Mouse (Mus musculus) heart, adult 2 months (tissue): ENCODE results near the gene Rab36. TPM values are rescaled to one million over a fixed set of nuclear protein-coding genes. Genes with fewer than 3 reads are reported as not detected.
A peak's percentile ranks its signal among the peaks of the same experiment; 100 is the strongest.

Experiments
- DNase-seq, 2 experiments: peaks; one replicate each; pipeline ENCODE4 v3.0.0; 2021
- H3K27ac ChIP-seq: fragments of 200-600 bp; 2 replicates; pipeline ENCODE4 v1.8.1; 2022
- H3K27me3 ChIP-seq: fragments of 200-500 bp; 2 replicates; pipeline ENCODE4 v1.6.1; 2012; ENCODE audit warnings: mild to moderate bottlenecking, low read length, inconsistent platforms, mixed read lengths; ENCODE audit not compliant: control insufficient read depth, insufficient read depth
- H3K36me3 ChIP-seq: fragments of 200-500 bp; 2 replicates; pipeline ENCODE4 v1.6.1; 2012; ENCODE audit warnings: low read length, inconsistent platforms; ENCODE audit not compliant: control insufficient read depth, insufficient read depth
- H3K4me1 ChIP-seq: fragments of 200-500 bp; 2 replicates; pipeline ENCODE4 v1.6.1; 2011; ENCODE audit warnings: low read length; ENCODE audit not compliant: control insufficient read depth, insufficient read depth
- H3K4me3 ChIP-seq: fragments of 200-600 bp; 2 replicates; pipeline ENCODE4 v1.8.1; 2022
- H3K79me2 ChIP-seq: fragments of 200-500 bp; replicated peaks from 2 replicates; pipeline ENCODE4 v1.6.1; 2012; ENCODE audit warnings: mild to moderate bottlenecking, inconsistent platforms, low read length, moderate library complexity, mixed read lengths; ENCODE audit not compliant: control insufficient read depth, insufficient read depth
- H3K9ac ChIP-seq: fragments of 200-500 bp; 2 replicates; pipeline ENCODE4 v1.6.1; 2012; ENCODE audit warnings: low read depth, mild to moderate bottlenecking, control low read depth, inconsistent platforms, low read length, mixed read lengths
- CTCF ChIP-seq: fragments of 200-600 bp; IDR thresholded peaks from 2 replicates; pipeline ENCODE4 v1.8.1; 2022; ENCODE audit warnings: antibody characterized with exemption, mild to moderate bottlenecking, moderate library complexity
- EP300 ChIP-seq: fragments of 200-500 bp; IDR thresholded peaks from 2 replicates; pipeline ENCODE4 v1.6.1; 2011; ENCODE audit warnings: low read depth, low read length, control low read depth; ENCODE audit not compliant: insufficient read depth
- POLR2A ChIP-seq: fragments of 200-500 bp; IDR thresholded peaks from 2 replicates; pipeline ENCODE4 v1.6.1; 2011; ENCODE audit warnings: mild to moderate bottlenecking, low read depth, low read length, control low read depth; ENCODE audit not compliant: insufficient read depth
- WGBS: fragments of 180-500 bp; shearing (Covaris S2); methylation state at CpG from one replicate; pipeline ENCODE4 v1.1.7; 2018; 5-methylcytosine and 5-hydroxymethylcytosine counted together
- intact Hi-C: fragments of 180-260 bp; cut with DNase I; formaldehyde crosslinking; loops from one replicate; pipeline ENCODE4 v1.15.1; 2025
- polyA plus RNA-seq: library from polyadenylated mRNA; depleted of rRNA; stranded (reverse); fragments of >200 nt; gene quantifications from 2 replicates; pipeline ENCODE4 v1.2.3, GENCODE M21; 2012
- total RNA-seq, 2 experiments: library from RNA; stranded (reverse); gene quantifications; 2 replicates each; pipeline ENCODE4 v1.2.3; 2021

Rab36 gene
- total and polyA plus RNA-seq, 3 experiments = 0.57 to 3.4 (median 1.0) TPM

- Histone ChIP-seq H3K36me3 (no peaks in the 10 kb centered on the region), H3K9ac (no peak overlapping the region), H3K79me2 (no peaks in the 10 kb centered on the region), H3K4me1 (no peaks in the 10 kb centered on the region), H3K27ac (no peak overlapping the region), H3K27me3 (peaks cover 1% of the 10 kb centered on the region; the same call in 1 of the 2 replicates), H3K4me3 (no peak overlapping the region)
- 84% methylated on average over 4 of the region's 4 CpGs for WGBS
- TF ChIP-seq POLR2A (no peak), EP300 (no peak), CTCF (no peak)
- intact Hi-C loops = no loop called here
- DNase-seq = no peak
Measured at GRCm38 (mm10) chr10:75016481-75016880, 20.4 kb upstream of the Rab36 start.

GRCm38 (mm10) chr10:75020271-75020670, 16.6 kb upstream of the Rab36 start:
- Histone ChIP-seq H3K27me3 (peaks cover 4% of the 10 kb centered on the region; the same call in 1 of the 2 replicates), H3K4me1 (no peaks in the 10 kb centered on the region), H3K79me2 (no peaks in the 10 kb centered on the region), H3K9ac (no peak overlapping the region), H3K4me3 (no peak overlapping the region), H3K27ac (no peak overlapping the region), H3K36me3 (no peaks in the 10 kb centered on the region)
- intact Hi-C loops = loop anchor here (2.0 to 5.0 kb wide), 2 partner anchors 83 to 98 kb away; no protein-coding TSS in a partner anchor
- TF ChIP-seq POLR2A = no peak
- TF ChIP-seq CTCF = no peak
- no peak for TF ChIP-seq EP300
- 69% methylated on average over 2 of the region's 2 CpGs for WGBS
- DNase-seq = no peak

- intact Hi-C loops = loop anchor here (2.0 to 5.0 kb wide), 2 partner anchors 84 to 99 kb away; no protein-coding TSS in a partner anchor
- DNase-seq = peak; percentile 31 to 71
- H3K36me3 ChIP-seq = no peaks in the 10 kb centered on the region
- H3K4me3 ChIP-seq = no peak overlapping the region
- TF ChIP-seq EP300 (no peak), CTCF (peak; percentile 89)
- H3K4me1 ChIP-seq = no peaks in the 10 kb centered on the region
- H3K9ac ChIP-seq = no peak overlapping the region
- WGBS = 12% methylated on average over 6 of the region's 6 CpGs
- H3K79me2 ChIP-seq = no peaks in the 10 kb centered on the region
- H3K27ac ChIP-seq = no peak overlapping the region
- H3K27me3 ChIP-seq = peaks cover 4% of the 10 kb centered on the region; the same call in 1 of the 2 replicates
Measured at GRCm38 (mm10) chr10:75021138-75021537, 15.7 kb upstream of the Rab36 start.

- Histone ChIP-seq H3K27me3 (peaks cover 2% of the 10 kb centered on the region; the same call in 1 of the 2 replicates), H3K9ac (no peak overlapping the region), H3K4me1 (no peaks in the 10 kb centered on the region), H3K79me2 (no peaks in the 10 kb centered on the region), H3K4me3 (no peak overlapping the region), H3K36me3 (no peaks in the 10 kb centered on the region), H3K27ac (no peak overlapping the region)
- DNase-seq = no peak
- WGBS = 68% methylated on average over 8 of the region's 8 CpGs
- TF ChIP-seq POLR2A (no peak), CTCF (no peak), EP300 (no peak)
- intact Hi-C loops = no loop called here
Measured at GRCm38 (mm10) chr10:75026491-75026890, 10.4 kb upstream of the Rab36 start.

- H3K27ac ChIP-seq = no peak overlapping the region
- no peak overlapping the region for H3K4me3 ChIP-seq
- TF ChIP-seq EP300 (no peak), POLR2A (no peak), CTCF (no peak)
- no peaks in the 10 kb centered on the region for H3K4me1 ChIP-seq
- H3K27me3 ChIP-seq = no peaks in the 10 kb centered on the region
- H3K79me2 ChIP-seq = no peaks in the 10 kb centered on the region
- DNase-seq = no peak
- intact Hi-C loops = no loop called here
- WGBS = 60% methylated on average over 8 of the region's 8 CpGs
- H3K9ac ChIP-seq = no peak overlapping the region
- H3K36me3 ChIP-seq = no peaks in the 10 kb centered on the region
Measured at GRCm38 (mm10) chr10:75028743-75029142, 8.1 kb upstream of the Rab36 start.

- no peaks in the 10 kb centered on the region for H3K36me3 ChIP-seq
- H3K4me1 ChIP-seq = no peaks in the 10 kb centered on the region
- no peak overlapping the region for H3K4me3 ChIP-seq
- no peak for DNase-seq
- no peak overlapping the region for H3K27ac ChIP-seq
- intact Hi-C loops = no loop called here
- TF ChIP-seq POLR2A (no peak), CTCF (no peak), EP300 (no peak)
- H3K79me2 ChIP-seq = no peaks in the 10 kb centered on the region
- no peak overlapping the region for H3K9ac ChIP-seq
- no peaks in the 10 kb centered on the region; the same call in 1 of the 2 replicates for H3K27me3 ChIP-seq
- WGBS = 90% methylated on average over 3 of the region's 3 CpGs
Measured at GRCm38 (mm10) chr10:75029677-75030076, 7.2 kb upstream of the Rab36 start.
